Mouse (Mus musculus): ENCODE data around the gene Elf2. TPM values are rescaled to one million over a fixed set of nuclear protein-coding genes. Genes with fewer than 3 reads are reported as not detected.
"Not testable (repeated sequence)": the region's sequence is repeated elsewhere in the genome, so short reads cannot be mapped to it uniquely, and the experiment has no call there.

Elf2 gene
- polyA plus RNA-seq, 2 experiments: 14.7 to 20.7 TPM

DNA sequence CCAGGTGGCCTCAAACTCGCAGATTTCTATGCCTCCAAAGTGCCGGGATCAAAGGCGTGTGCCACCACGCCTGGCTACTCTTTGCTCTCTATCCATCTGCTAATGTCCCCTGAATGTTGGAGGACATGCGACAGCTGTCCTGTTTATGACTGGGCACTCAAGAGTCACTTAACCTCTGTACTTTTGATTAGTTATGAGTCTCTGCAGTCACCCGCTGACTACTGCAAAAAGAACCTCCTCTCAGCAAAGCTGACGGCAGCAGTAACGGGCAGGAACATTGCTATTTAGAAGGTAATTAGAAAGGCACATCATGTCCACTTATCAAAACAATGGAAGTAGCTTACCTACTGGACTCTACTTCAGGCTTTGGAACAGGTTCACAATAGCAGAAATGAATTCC is 118.6 kb downstream of the Elf2 start:
- ATAC-seq (ENCODE audit: insufficient read depth): no peak
- 67% methylated on average over 8 of the region's 8 CpGs for WGBS (ENCODE audit: insufficient replicate concordance)
- H3K27ac ChIP-seq: no peak overlapping the region

DNA sequence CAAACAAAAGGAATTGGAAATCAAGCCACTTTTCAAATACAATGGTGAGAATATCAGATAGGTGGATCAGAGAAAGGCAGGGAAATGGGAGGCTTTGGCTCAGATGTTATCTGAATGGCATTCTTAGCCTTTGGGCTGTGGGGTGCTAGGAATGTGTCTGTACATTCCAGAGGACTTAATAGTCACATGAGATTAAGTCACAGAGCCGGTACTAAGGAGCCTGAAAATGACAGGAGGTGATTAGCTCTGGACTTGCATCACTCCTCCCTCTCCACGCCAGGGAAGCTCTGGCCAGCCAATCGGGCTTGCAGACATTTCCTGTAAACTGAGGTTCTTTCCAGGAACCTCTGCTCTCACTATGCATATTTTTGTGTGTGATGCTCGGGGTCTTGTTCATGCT is 119.6 kb downstream of the Elf2 start:
- TF ChIP-seq CTCF (IDR thresholded peaks at IDR 0.05; ENCODE audit: low read depth): no peak
- no peak for TF ChIP-seq EP300 (IDR thresholded peaks at IDR 0.05; ENCODE audit: low read depth)
- Histone ChIP-seq H3K9me3 (ENCODE audit: control insufficient read depth, low read length) (no peaks in the 10 kb centered on the region), H3K9ac (replicated peaks) (no peak overlapping the region), H3K4me2 (ENCODE audit: low read depth) (no peak overlapping the region), H3K4me1 (replicated peaks; ENCODE audit: control insufficient read depth in 2 of 2, insufficient read depth in 2 of 2, low read length in 1 of 2) (peaks cover 6 to 8% of the 10 kb centered on the region in 2 experiments), H3K27ac (no peak overlapping the region), H3K27me3 (ENCODE audit: control insufficient read depth, insufficient read depth, low read length) (no peaks in the 10 kb centered on the region; the same call in 1 of the 2 replicates), H3K4me3 (ENCODE audit: insufficient read depth in 1 of 2, low read depth in 2 of 2, low read length in 2 of 2) (no peak overlapping the region), H3K36me3 (replicated peaks; ENCODE audit: control insufficient read depth, insufficient read depth, low read depth) (no peaks in the 10 kb centered on the region)
- no peak for DNase-seq (ENCODE audit: low read depth in 3 of 3, low spot score in 3 of 3)
- no peak for ATAC-seq (ENCODE audit: insufficient read depth)
- 19% methylated on average over 4 of the region's 4 CpGs for WGBS (ENCODE audit: insufficient replicate concordance)

More for the DNA sequence above, 118.6 kb downstream of the Elf2 start:
- H3K36me3 ChIP-seq (replicated peaks; ENCODE audit: control insufficient read depth, insufficient read depth, low read depth): peaks cover 4% of the 10 kb centered on the region; the same call in 1 of the 2 replicates
- H3K4me1 ChIP-seq (replicated peaks; ENCODE audit: control insufficient read depth in 2 of 2, insufficient read depth in 2 of 2, low read length in 1 of 2): peaks cover 12 to 13% of the 10 kb centered on the region in 2 experiments
- no peaks in the 10 kb centered on the region; the same call in 1 of the 2 replicates for H3K27me3 ChIP-seq (ENCODE audit: control insufficient read depth, insufficient read depth, low read length)
- no peak overlapping the region for H3K4me3 ChIP-seq (ENCODE audit: insufficient read depth in 1 of 2, low read depth in 2 of 2, low read length in 2 of 2)
- no peak for TF ChIP-seq CTCF (IDR thresholded peaks at IDR 0.05; ENCODE audit: low read depth)
- TF ChIP-seq EP300 (IDR thresholded peaks at IDR 0.05; ENCODE audit: low read depth): no peak
- no peak overlapping the region for H3K9ac ChIP-seq (replicated peaks)
- DNase-seq (ENCODE audit: low read depth in 3 of 3, low spot score in 3 of 3): no peak
- H3K9me3 ChIP-seq (ENCODE audit: control insufficient read depth, low read length): no peaks in the 10 kb centered on the region
- H3K4me2 ChIP-seq (ENCODE audit: low read depth): no peak overlapping the region

DNA sequence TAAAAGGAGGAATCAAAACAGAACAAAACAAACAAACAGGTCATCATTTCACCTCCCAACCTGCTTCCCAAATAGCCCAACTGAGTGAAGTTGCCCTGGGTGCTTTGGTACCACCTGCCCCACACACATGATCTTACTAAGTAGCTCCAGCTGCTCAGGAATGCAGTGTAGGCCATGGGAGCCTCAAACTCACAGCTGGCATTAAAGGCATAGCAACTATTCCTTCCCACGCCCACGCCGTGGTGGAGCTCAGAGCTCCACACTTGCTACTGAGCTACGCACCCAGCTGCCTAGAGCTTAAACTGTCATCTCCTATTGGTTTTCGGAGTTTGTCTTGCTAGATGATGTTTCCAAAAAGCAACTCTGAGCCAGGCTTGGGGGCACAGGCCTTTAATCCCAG is 121.2 kb downstream of the Elf2 start:
- Histone ChIP-seq H3K27ac (no peak overlapping the region), H3K9me3 (ENCODE audit: control insufficient read depth, low read length) (no peaks in the 10 kb centered on the region), H3K4me3 (ENCODE audit: insufficient read depth in 1 of 2, low read depth in 2 of 2, low read length in 2 of 2) (no peak overlapping the region), H3K36me3 (replicated peaks; ENCODE audit: control insufficient read depth, insufficient read depth, low read depth) (no peaks in the 10 kb centered on the region), H3K9ac (replicated peaks) (no peak overlapping the region), H3K4me1 (replicated peaks; ENCODE audit: control insufficient read depth in 2 of 2, insufficient read depth in 2 of 2, low read length in 1 of 2) (peaks cover 6 to 8% of the 10 kb centered on the region in 2 experiments), H3K27me3 (ENCODE audit: control insufficient read depth, insufficient read depth, low read length) (no peaks in the 10 kb centered on the region; the same call in 1 of the 2 replicates), H3K4me2 (ENCODE audit: low read depth) (no peak overlapping the region)
- no peak for TF ChIP-seq EP300 (IDR thresholded peaks at IDR 0.05; ENCODE audit: low read depth)
- WGBS (ENCODE audit: insufficient replicate concordance): 78% methylated on average over 5 of the region's 5 CpGs
- no peak for ATAC-seq (ENCODE audit: insufficient read depth)
- no peak for DNase-seq (ENCODE audit: low read depth in 3 of 3, low spot score in 3 of 3)

DNA sequence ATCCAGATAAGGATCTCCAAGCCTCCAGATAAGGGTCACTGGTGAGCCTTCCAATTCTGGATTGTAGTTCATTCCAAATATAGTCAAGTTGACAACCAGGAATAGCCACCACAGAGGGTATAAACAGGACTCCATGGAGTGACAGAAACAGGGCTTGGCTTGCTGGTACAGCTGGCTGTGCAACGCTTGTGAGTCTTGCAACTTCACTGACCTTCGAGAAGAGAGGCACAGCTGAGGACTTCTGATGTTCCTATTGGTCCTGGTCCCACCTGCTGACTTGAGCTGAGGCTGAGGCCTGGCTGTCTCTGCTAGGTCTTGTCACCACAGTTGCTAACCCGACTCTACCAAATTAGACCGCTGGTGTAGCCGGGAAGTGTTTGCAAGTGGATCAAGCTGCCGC is 122.1 kb downstream of the Elf2 start:
- not testable (repeated sequence) for ATAC-seq (ENCODE audit: insufficient read depth); H3K4me1 ChIP-seq (replicated peaks; ENCODE audit: control insufficient read depth in 2 of 2, insufficient read depth in 2 of 2, low read length in 1 of 2); H3K9me3 ChIP-seq (ENCODE audit: control insufficient read depth, low read length); H3K9ac ChIP-seq (replicated peaks); H3K27me3 ChIP-seq (ENCODE audit: control insufficient read depth, insufficient read depth, low read length); H3K4me2 ChIP-seq (ENCODE audit: low read depth); DNase-seq (ENCODE audit: low read depth in 3 of 3, low spot score in 3 of 3); H3K4me3 ChIP-seq (ENCODE audit: insufficient read depth in 1 of 2, low read depth in 2 of 2, low read length in 2 of 2); H3K27ac ChIP-seq; H3K36me3 ChIP-seq (replicated peaks; ENCODE audit: control insufficient read depth, insufficient read depth, low read depth)
- 74% methylated on average over 6 of the region's 6 CpGs for WGBS (ENCODE audit: insufficient replicate concordance)

DNA sequence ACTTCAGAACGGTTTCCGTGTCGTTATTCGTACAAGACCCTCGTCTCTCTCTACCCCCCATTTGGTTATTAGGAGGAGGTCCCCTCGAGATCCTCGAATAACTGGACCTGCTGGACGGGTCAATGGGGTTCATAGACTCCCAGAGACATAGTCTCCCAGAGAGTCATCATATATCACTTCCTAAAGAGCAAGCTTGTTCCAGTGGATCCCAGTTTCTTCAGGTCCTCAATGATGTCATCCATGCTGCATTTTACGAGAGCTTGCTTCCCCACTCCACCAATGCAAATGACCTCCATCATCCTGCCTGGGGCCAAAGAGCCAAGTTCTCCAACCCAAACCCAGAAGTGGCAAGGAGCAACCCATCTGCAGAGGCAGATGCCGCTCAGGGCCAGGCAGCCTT is 124.1 kb downstream of the Elf2 start:
- WGBS (ENCODE audit: insufficient replicate concordance): 52% methylated on average over 5 of the region's 10 CpGs
- not testable (repeated sequence) for H3K27me3 ChIP-seq (ENCODE audit: control insufficient read depth, insufficient read depth, low read length); DNase-seq (ENCODE audit: low read depth in 3 of 3, low spot score in 3 of 3); H3K36me3 ChIP-seq (replicated peaks; ENCODE audit: control insufficient read depth, insufficient read depth, low read depth); H3K4me3 ChIP-seq (ENCODE audit: insufficient read depth in 1 of 2, low read depth in 2 of 2, low read length in 2 of 2); H3K9me3 ChIP-seq (ENCODE audit: control insufficient read depth, low read length); H3K4me1 ChIP-seq (replicated peaks; ENCODE audit: control insufficient read depth in 2 of 2, insufficient read depth in 2 of 2, low read length in 1 of 2); H3K27ac ChIP-seq; H3K4me2 ChIP-seq (ENCODE audit: low read depth); ATAC-seq (ENCODE audit: insufficient read depth); H3K9ac ChIP-seq (replicated peaks)

DNA sequence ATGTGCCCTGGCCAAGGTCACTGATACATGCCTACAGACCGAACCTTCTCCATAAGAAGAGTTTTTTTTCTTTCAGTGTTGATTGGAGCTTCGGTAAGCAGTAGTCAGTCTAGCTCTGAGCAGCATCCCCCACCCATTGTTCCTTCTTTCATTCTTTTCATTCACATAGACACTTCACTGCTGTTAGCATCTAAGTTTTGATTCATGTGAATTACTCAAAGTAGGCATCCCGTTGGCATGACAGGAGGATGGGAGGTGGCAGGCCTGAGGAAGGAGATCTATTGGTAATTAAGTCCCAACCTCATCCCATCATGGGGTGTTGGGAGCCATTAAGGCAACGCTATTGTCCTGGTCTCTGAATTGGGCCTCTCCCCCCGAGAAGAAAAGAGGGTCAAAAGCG is 124.8 kb downstream of the Elf2 start:
- Histone ChIP-seq H3K4me3 (ENCODE audit: insufficient read depth in 1 of 2, low read depth in 2 of 2, low read length in 2 of 2) (no peak overlapping the region), H3K4me1 (replicated peaks; ENCODE audit: control insufficient read depth in 2 of 2, insufficient read depth in 2 of 2, low read length in 1 of 2) (no peaks in the 10 kb centered on the region), H3K36me3 (replicated peaks; ENCODE audit: control insufficient read depth, insufficient read depth, low read depth) (no peaks in the 10 kb centered on the region), H3K4me2 (ENCODE audit: low read depth) (no peak overlapping the region), H3K9me3 (ENCODE audit: control insufficient read depth, low read length) (no peaks in the 10 kb centered on the region), H3K27me3 (ENCODE audit: control insufficient read depth, insufficient read depth, low read length) (no peaks in the 10 kb centered on the region), H3K27ac (no peak overlapping the region), H3K9ac (replicated peaks) (no peak overlapping the region)
- TF ChIP-seq CTCF (IDR thresholded peaks at IDR 0.05; ENCODE audit: low read depth) (no peak), EP300 (IDR thresholded peaks at IDR 0.05; ENCODE audit: low read depth) (no peak)
- WGBS (ENCODE audit: insufficient replicate concordance): 55% methylated on average over 5 of the region's 6 CpGs
- ATAC-seq (ENCODE audit: insufficient read depth) (no peak), DNase-seq (ENCODE audit: low read depth in 3 of 3, low spot score in 3 of 3) (no peak)
